Mouse (Mus musculus): ENCODE data around the gene Sh3bgrl.
"Not testable (repeated sequence)": the region's sequence is repeated elsewhere in the genome, so short reads cannot be mapped to it uniquely, and the experiment has no call there.

Gene Sh3bgrl

GRCm38 (mm10) chrX:109095245-109096242, at the start of gene Sh3bgrl:
Gene Sh3bgrl, plus strand, starts transcription at chrX:109095365.
- DNase-seq (ENCODE audit: inconsistent age in 2 of 2, low spot score in 1 of 2) = peak; percentile 81 to 92

GRCm38 (mm10) chrX:109047773-109048172, 47.4 kb upstream of the Sh3bgrl start:
- no peak for DNase-seq (ENCODE audit: inconsistent age in 2 of 2, low spot score in 1 of 2)

- no peak for DNase-seq (ENCODE audit: inconsistent age in 2 of 2, low spot score in 1 of 2)
Measured at GRCm38 (mm10) chrX:109071719-109072118, 23.4 kb upstream of the Sh3bgrl start.

GRCm38 (mm10) chrX:109075716-109076115, 19.4 kb upstream of the Sh3bgrl start:
- DNase-seq (ENCODE audit: inconsistent age in 2 of 2, low spot score in 1 of 2) = peak in 1 of 2 experiments; percentile 14

- DNase-seq (ENCODE audit: inconsistent age in 2 of 2, low spot score in 1 of 2) = peak in 1 of 2 experiments; percentile 57
Measured at GRCm38 (mm10) chrX:109076355-109076754, 18.8 kb upstream of the Sh3bgrl start.

GRCm38 (mm10) chrX:109079354-109079753, 15.8 kb upstream of the Sh3bgrl start:
- not testable (repeated sequence) for DNase-seq (ENCODE audit: inconsistent age in 2 of 2, low spot score in 1 of 2)

GRCm38 (mm10) chrX:109087073-109087472, 8.1 kb upstream of the Sh3bgrl start:
- DNase-seq (ENCODE audit: inconsistent age in 2 of 2, low spot score in 1 of 2) = no peak

GRCm38 (mm10) chrX:109094800-109095199, 365 bp upstream of the Sh3bgrl start:
- no peak for DNase-seq (ENCODE audit: inconsistent age in 2 of 2, low spot score in 1 of 2)

GRCm38 (mm10) chrX:109098511-109098910, 3.3 kb downstream of the Sh3bgrl start:
- no peak for DNase-seq (ENCODE audit: inconsistent age in 2 of 2, low spot score in 1 of 2)

GRCm38 (mm10) chrX:109100441-109100840, 5.3 kb downstream of the Sh3bgrl start:
- no peak for DNase-seq (ENCODE audit: inconsistent age in 2 of 2, low spot score in 1 of 2)

- DNase-seq (ENCODE audit: inconsistent age in 2 of 2, low spot score in 1 of 2) = no peak
Measured at GRCm38 (mm10) chrX:109108117-109108805, 13.1 kb downstream of the Sh3bgrl start.

GRCm38 (mm10) chrX:109112885-109113284, 17.7 kb downstream of the Sh3bgrl start:
- no peak for DNase-seq (ENCODE audit: inconsistent age in 2 of 2, low spot score in 1 of 2)

- DNase-seq (ENCODE audit: inconsistent age in 2 of 2, low spot score in 1 of 2) = no peak
Measured at GRCm38 (mm10) chrX:109113401-109114280, 18.5 kb downstream of the Sh3bgrl start.

GRCm38 (mm10) chrX:109119829-109120826, 25.0 kb downstream of the Sh3bgrl start:
- DNase-seq (ENCODE audit: inconsistent age in 2 of 2, low spot score in 1 of 2) = no peak

GRCm38 (mm10) chrX:109121161-109121560, 26.0 kb downstream of the Sh3bgrl start:
- no peak for DNase-seq (ENCODE audit: inconsistent age in 2 of 2, low spot score in 1 of 2)

GRCm38 (mm10) chrX:109122670-109123069, 27.5 kb downstream of the Sh3bgrl start:
- no peak for DNase-seq (ENCODE audit: inconsistent age in 2 of 2, low spot score in 1 of 2)

- no peak for DNase-seq (ENCODE audit: inconsistent age in 2 of 2, low spot score in 1 of 2)
Measured at GRCm38 (mm10) chrX:109123762-109124161, 28.6 kb downstream of the Sh3bgrl start.

- DNase-seq (ENCODE audit: inconsistent age in 2 of 2, low spot score in 1 of 2) = no peak
Measured at GRCm38 (mm10) chrX:109126847-109127246, 31.7 kb downstream of the Sh3bgrl start.

GRCm38 (mm10) chrX:109127551-109128088, 32.5 kb downstream of the Sh3bgrl start:
- DNase-seq (ENCODE audit: inconsistent age in 2 of 2, low spot score in 1 of 2) = no peak

Measured in adrenal gland, adult (tissue).